Mouse (Mus musculus): ENCODE data around the gene Ptprd.

GRCm38 (mm10) chr4:78038401-78038800 is 173.4 kb downstream of the Ptprd start:
- TF ChIP-seq CTCF (IDR thresholded peaks at IDR 0.05; ENCODE audit: low read depth) (no peak), EP300 (optimal IDR thresholded peaks at IDR 0.05) (no peak)

Measured in stomach, postnatal 0 days (tissue).